Mouse (Mus musculus): ENCODE results near the gene Rasip1.
A peak's percentile ranks its signal among the peaks of the same experiment; 100 is the strongest.

Rasip1 gene

GRCm38 (mm10) chr7:45624718-45625117 is 2.6 kb upstream of the Rasip1 start:
- no peak for DNase-seq (ENCODE audit: low spot score)

GRCm38 (mm10) chr7:45625481-45625880 is 1.8 kb upstream of the Rasip1 start:
- no peak for DNase-seq (ENCODE audit: low spot score)

- DNase-seq (ENCODE audit: low spot score) = no peak
Measured at GRCm38 (mm10) chr7:45626571-45627076, 664 bp upstream of the Rasip1 start.

GRCm38 (mm10) chr7:45628364-45629294 is 1.3 kb downstream of the Rasip1 start:
- peak; percentile 59 for DNase-seq (ENCODE audit: low spot score)

- DNase-seq (ENCODE audit: low spot score) = no peak
Measured at GRCm38 (mm10) chr7:45630064-45630907, 3.0 kb downstream of the Rasip1 start.

- no peak for DNase-seq (ENCODE audit: low spot score)
Measured at GRCm38 (mm10) chr7:45632499-45632898, 5.2 kb downstream of the Rasip1 start.

- DNase-seq (ENCODE audit: low spot score) = no peak
Measured at GRCm38 (mm10) chr7:45634946-45635681, 7.8 kb downstream of the Rasip1 start.

- no peak for DNase-seq (ENCODE audit: low spot score)
Measured at GRCm38 (mm10) chr7:45635711-45636688, 8.7 kb downstream of the Rasip1 start.

GRCm38 (mm10) chr7:45637710-45638109 is 10.4 kb downstream of the Rasip1 start:
- no peak for DNase-seq (ENCODE audit: low spot score)

- DNase-seq (ENCODE audit: low spot score) = peak; percentile 94
Measured at GRCm38 (mm10) chr7:45638623-45639401, 11.5 kb downstream of the Rasip1 start.

GRCm38 (mm10) chr7:45639561-45640027 is 12.3 kb downstream of the Rasip1 start, which contains the start of gene Mamstr:
Gene Mamstr, plus strand, starts transcription at chr7:45639977.
- DNase-seq (ENCODE audit: low spot score) = no peak

- no peak for DNase-seq (ENCODE audit: low spot score)
Measured at GRCm38 (mm10) chr7:45640191-45640957, 13.1 kb downstream of the Rasip1 start.

- DNase-seq (ENCODE audit: low spot score) = no peak
Measured at GRCm38 (mm10) chr7:45641391-45642040, 14.2 kb downstream of the Rasip1 start.

- DNase-seq (ENCODE audit: low spot score) = no peak
Measured at GRCm38 (mm10) chr7:45642083-45642482, 14.8 kb downstream of the Rasip1 start.

- no peak for DNase-seq (ENCODE audit: low spot score)
Measured at GRCm38 (mm10) chr7:45642503-45643255, 15.4 kb downstream of the Rasip1 start.

- peak; percentile 94 for DNase-seq (ENCODE audit: low spot score)
Measured at GRCm38 (mm10) chr7:45643441-45644178, 16.3 kb downstream of the Rasip1 start.

GRCm38 (mm10) chr7:45644183-45644582 is 16.9 kb downstream of the Rasip1 start:
- DNase-seq (ENCODE audit: low spot score) = peak; percentile 78
